Mouse (Mus musculus) lung, embryonic 14.5 days (tissue): ENCODE measurements around the gene Gm45717. TPM values are rescaled to one million over a fixed set of nuclear protein-coding genes. Genes with fewer than 3 reads are reported as not detected.

ENCODE experiments used
- ATAC-seq: fragments of 200-750 bp; cut with Nextera tagmentation; 2 replicates; pipeline ENCODE4 v1.8.0; 2017; ENCODE audit warnings: mild to moderate bottlenecking, moderate TSS enrichment, moderate library complexity; ENCODE audit not compliant: insufficient read depth
- DNase-seq: peaks from one replicate; pipeline ENCODE4 v3.0.0-alpha.2; 2015
- H3K27ac ChIP-seq: fragments of 300-500 bp; sonication (generic); 2 replicates; pipeline ENCODE4 v1.5.1; 2014; ENCODE audit warnings: low read depth, mild to moderate bottlenecking, moderate library complexity
- H3K27me3 ChIP-seq: fragments of 300-500 bp; sonication (generic); 2 replicates; pipeline ENCODE4 v1.6.1; 2014; ENCODE audit warnings: low read length, control low read depth; ENCODE audit not compliant: insufficient read depth
- H3K36me3 ChIP-seq: fragments of 300-500 bp; sonication (generic); 2 replicates; pipeline ENCODE4 v1.6.1; 2014; ENCODE audit warnings: control low read depth; ENCODE audit not compliant: insufficient read depth
- H3K4me1 ChIP-seq: fragments of 300-500 bp; sonication (generic); 2 replicates; pipeline ENCODE4 v1.6.1; 2014; ENCODE audit warnings: antibody characterized with exemption, control low read depth; ENCODE audit not compliant: insufficient read depth
- H3K4me2 ChIP-seq: fragments of 300-500 bp; sonication (generic); 2 replicates; pipeline ENCODE4 v1.6.1; 2014; ENCODE audit warnings: mild to moderate bottlenecking
- H3K4me3 ChIP-seq: fragments of 300-500 bp; sonication (generic); 2 replicates; pipeline ENCODE4 v1.5.1; 2014; ENCODE audit warnings: low read depth, low read length
- H3K9ac ChIP-seq: fragments of 300-500 bp; sonication (generic); 2 replicates; pipeline ENCODE4 v1.6.1; 2014
- H3K9me3 ChIP-seq: fragments of 300-500 bp; sonication (generic); 2 replicates; pipeline ENCODE4 v1.6.1; 2016; ENCODE audit warnings: low read depth, low read length, control low read depth
- CTCF ChIP-seq: IDR thresholded peaks from 2 replicates; pipeline ENCODE4 v1.5.1; 2016; ENCODE audit warnings: antibody characterized with exemption, low read depth
- WGBS: fragments of 180-500 bp; shearing (Covaris S2); extraction: QIAGEN DNeasy Blood & Tissue Kit; methylation state at CpG from one replicate; pipeline ENCODE4 v1.1.7; 2014; 5-methylcytosine and 5-hydroxymethylcytosine counted together
- polyA plus RNA-seq: library from polyadenylated mRNA; unstranded; fragments of >200 nt; fragmentation: Nextera tagmentation; extraction: Ambion mirVana; gene quantifications from 2 replicates; pipeline ENCODE4 v1.2.1, GENCODE M21; 2014

Gene Gm45717
- polyA plus RNA-seq, 1 experiment from 2014 or later: not detected

DNA sequence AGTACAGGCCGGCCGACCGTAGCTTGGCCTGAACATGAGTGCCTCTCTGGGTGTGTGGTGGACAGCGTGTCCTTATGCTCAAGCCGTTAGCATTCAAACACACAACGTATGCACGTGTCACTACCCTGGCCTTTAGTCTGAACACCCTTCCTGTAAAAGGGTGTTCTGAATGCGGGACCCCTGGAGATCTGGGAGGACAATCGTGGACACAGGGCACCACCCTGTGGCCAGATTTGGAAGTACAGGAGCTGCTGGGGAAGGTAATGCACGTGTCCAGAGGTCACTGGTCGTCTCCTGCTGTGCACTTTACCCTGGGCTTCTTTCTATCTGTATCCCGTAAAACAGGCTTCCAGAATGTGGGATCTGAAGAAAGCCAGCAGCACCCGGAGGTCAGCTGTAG is 52.5 kb downstream of the Gm45717 start:
- peak; percentile 88 for DNase-seq
- ATAC-seq: peak; percentile 68; the same call in 1 of the 2 replicates
- no peak overlapping the region for H3K27ac ChIP-seq
- peaks cover 14% of the 10 kb centered on the region for H3K36me3 ChIP-seq
- H3K27me3 ChIP-seq: no peaks in the 10 kb centered on the region
- H3K4me1 ChIP-seq: no peaks in the 10 kb centered on the region
- peak; percentile 96 for TF ChIP-seq CTCF
- no peak overlapping the region for H3K9ac ChIP-seq
- WGBS: 22% methylated on average over 13 of the region's 13 CpGs
- no peaks in the 10 kb centered on the region for H3K9me3 ChIP-seq
- H3K4me3 ChIP-seq: no peak overlapping the region
- no peak overlapping the region for H3K4me2 ChIP-seq

DNA sequence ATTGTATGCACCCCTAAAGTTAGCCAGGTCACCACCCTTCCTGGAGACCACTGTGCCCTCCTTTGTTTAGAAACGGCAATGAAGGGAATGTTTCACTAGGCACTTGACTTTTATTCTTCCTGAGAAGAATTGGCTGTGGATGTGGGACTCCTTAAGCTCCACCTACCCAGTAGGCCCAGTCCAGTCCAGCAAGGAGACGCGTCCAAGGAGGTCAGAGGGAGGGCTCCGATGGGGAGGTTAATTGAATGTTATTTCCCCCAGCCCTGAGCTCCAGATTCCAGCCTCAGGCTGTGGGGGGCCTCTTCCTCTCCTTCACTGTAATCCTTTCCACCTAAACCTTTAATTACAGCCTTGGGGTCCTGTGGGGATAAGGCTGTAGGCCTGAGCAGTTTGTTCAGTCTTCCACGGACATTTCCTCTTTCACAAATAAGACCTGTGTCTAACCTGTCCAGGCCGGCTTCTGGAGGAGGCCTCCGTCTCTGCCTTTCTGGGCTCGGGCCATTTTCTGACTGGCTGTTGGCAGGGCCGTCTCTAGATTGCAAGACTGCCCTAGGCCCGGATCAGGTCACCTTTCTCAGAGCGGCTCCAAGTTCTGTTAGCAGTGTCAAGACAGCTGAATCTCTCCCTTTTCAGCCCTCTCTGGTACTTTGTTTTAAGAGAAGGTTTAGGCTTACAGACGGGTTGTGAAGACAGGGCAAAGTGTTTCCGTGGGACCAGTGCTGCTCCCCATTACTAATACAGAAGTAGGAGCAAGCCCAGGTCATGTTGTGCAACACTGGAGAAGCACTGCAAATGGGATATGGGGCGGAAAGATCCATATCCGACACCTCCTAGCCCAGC is 53.5 kb downstream of the Gm45717 start:
- no peak for TF ChIP-seq CTCF
- H3K27ac ChIP-seq: no peak overlapping the region
- no peak overlapping the region for H3K4me3 ChIP-seq
- no peak overlapping the region for H3K4me2 ChIP-seq
- no peak overlapping the region for H3K9ac ChIP-seq
- H3K27me3 ChIP-seq: no peaks in the 10 kb centered on the region
- no peaks in the 10 kb centered on the region for H3K9me3 ChIP-seq
- no peaks in the 10 kb centered on the region for H3K4me1 ChIP-seq
- ATAC-seq (no peak), DNase-seq (no peak)
- WGBS: 73% methylated on average over 15 of the region's 15 CpGs
- peaks cover 23% of the 10 kb centered on the region for H3K36me3 ChIP-seq

DNA sequence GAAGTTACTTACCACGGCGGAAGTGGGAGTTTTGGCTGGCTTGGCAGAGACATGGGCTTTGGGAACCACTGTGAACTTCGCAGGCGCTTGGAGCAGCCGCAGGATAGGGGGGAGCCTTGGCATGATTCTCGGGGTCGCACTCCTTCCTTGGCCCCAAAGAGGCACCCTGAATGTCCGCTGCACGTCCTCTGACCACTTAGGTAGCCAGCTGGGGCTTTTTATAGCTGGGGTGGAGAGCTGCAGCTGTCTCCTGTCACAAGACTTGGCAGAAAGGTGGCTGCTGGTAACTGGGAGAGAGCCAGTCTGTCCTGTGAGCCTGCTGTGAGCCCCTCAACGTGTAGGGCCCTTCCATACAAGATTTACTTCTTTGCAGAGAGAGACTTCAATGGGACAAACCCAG is 55.5 kb downstream of the Gm45717 start, which contains the start of gene Cox8b:
Gene Cox8b (minus strand): TSS at position 227 of the 400 bp plus-strand sequence.
- Histone ChIP-seq H3K4me3 (no peak within 1 kb of the TSS), H3K27ac (no peak within 1 kb of the TSS), H3K9ac (no peak within 1 kb of the TSS; the same call in 1 of the 2 replicates), H3K4me2 (no peak within 1 kb of the TSS), H3K9me3 (no peaks in the 10 kb centered on the region), H3K4me1 (no peaks in the 10 kb centered on the region), H3K27me3 (no peaks in the 10 kb centered on the region), H3K36me3 (peaks cover 40% of the 10 kb centered on the region)
- TF ChIP-seq CTCF: no peak
- peak; percentile 8 for DNase-seq
- WGBS: 64% methylated on average over 10 of the region's 10 CpGs
- ATAC-seq: no peak

Other genes starting within 250 kb of the Gm45717 start
- gene Cyp2e1, start 192.2 kb downstream of the Gm45717 start, polyA plus RNA-seq: 0.09 TPM in 1 of 2 replicates, not detected in the other
- 0.68 TPM in 1 of 2 replicates, not detected in the other for gene Syce1, start 168.1 kb downstream of the Gm45717 start, polyA plus RNA-seq
- 0.77 and 0.83 TPM in 2 replicates for gene Zfp941, start 133.8 kb downstream of the Gm45717 start, polyA plus RNA-seq
- 2.2 and 3.2 TPM in 2 replicates for gene Urah, start 120.9 kb downstream of the Gm45717 start, polyA plus RNA-seq
- not detected in 2 replicates for gene Scgb1c1, start 110.4 kb downstream of the Gm45717 start, polyA plus RNA-seq
- 0.18 TPM in 1 of 2 replicates, not detected in the other for gene Odf3, start 108.1 kb downstream of the Gm45717 start, polyA plus RNA-seq
- gene Gm45785, start 99.6 kb downstream of the Gm45717 start, polyA plus RNA-seq: not detected in 2 replicates
- gene Ric8a, start 99.0 kb downstream of the Gm45717 start, polyA plus RNA-seq: 53.8 and 54.8 TPM in 2 replicates
- gene Bet1l, start 98.4 kb downstream of the Gm45717 start, polyA plus RNA-seq: 40.9 and 47.0 TPM in 2 replicates
- gene Psmd13, start 74.0 kb downstream of the Gm45717 start, polyA plus RNA-seq: 139 and 167 TPM in 2 replicates
- gene Sirt3, start 73.6 kb downstream of the Gm45717 start, polyA plus RNA-seq: 16.6 and 18.2 TPM in 2 replicates
- gene Cox8b, start 55.5 kb downstream of the Gm45717 start, polyA plus RNA-seq: 1.7 TPM in 1 of 2 replicates, not detected in the other
- 0.08 TPM in 1 of 2 replicates, not detected in the other for gene Nlrp6, start 35.0 kb downstream of the Gm45717 start, polyA plus RNA-seq
- 20.7 and 22.6 TPM in 2 replicates for gene Pgghg, start 14.5 kb downstream of the Gm45717 start, polyA plus RNA-seq
- 1.0 and 1.3 TPM in 2 replicates for gene Ifitm5, start 5.6 kb downstream of the Gm45717 start, polyA plus RNA-seq
- 1,035 and 1,087 TPM in 2 replicates for gene Ifitm2, start 50 bp upstream of the Gm45717 start, polyA plus RNA-seq
- gene Ifitm1, start 11.3 kb upstream of the Gm45717 start, polyA plus RNA-seq: 35.4 and 42.5 TPM in 2 replicates
- gene Ifitm3, start 54.8 kb upstream of the Gm45717 start, polyA plus RNA-seq: 164 and 183 TPM in 2 replicates
- gene Ifitm6, start 62.0 kb upstream of the Gm45717 start, polyA plus RNA-seq: 0.49 and 1.1 TPM in 2 replicates
- not detected in 2 replicates for gene Gm17387, start 73.2 kb upstream of the Gm45717 start, polyA plus RNA-seq
- gene B4galnt4, start 105.2 kb upstream of the Gm45717 start, polyA plus RNA-seq: 5.6 and 7.1 TPM in 2 replicates
- gene Pkp3, start 122.3 kb upstream of the Gm45717 start, polyA plus RNA-seq: 7.5 and 8.7 TPM in 2 replicates
- gene Sigirr, start 144.6 kb upstream of the Gm45717 start, polyA plus RNA-seq: 7.8 and 9.8 TPM in 2 replicates
- 4.2 and 4.3 TPM in 2 replicates for gene Ano9, start 161.9 kb upstream of the Gm45717 start, polyA plus RNA-seq
- 50.6 and 57.7 TPM in 2 replicates for gene Ptdss2, start 166.4 kb upstream of the Gm45717 start, polyA plus RNA-seq
- gene Rnh1, start 216.9 kb upstream of the Gm45717 start, polyA plus RNA-seq: 124 and 130 TPM in 2 replicates
- 85.8 and 97.4 TPM in 2 replicates for gene Hras, start 238.1 kb upstream of the Gm45717 start, polyA plus RNA-seq
- 3.8 and 4.3 TPM in 2 replicates for gene Lrrc56, start 238.2 kb upstream of the Gm45717 start, polyA plus RNA-seq